Mouse (Mus musculus) testis, adult 2 months (tissue): ENCODE data around the gene Gm10198. TPM values are rescaled to one million over a fixed set of nuclear protein-coding genes. Genes with fewer than 3 reads are reported as not detected.
A peak's percentile ranks its signal among the peaks of the same experiment; 100 is the strongest.

Experiments used
- H3K27ac ChIP-seq: fragments of 200-500 bp; 2 replicates; pipeline ENCODE4 v1.5.1; 2012; ENCODE audit warnings: low read depth, low read length; ENCODE audit not compliant: control insufficient read depth, insufficient read depth
- H3K27me3 ChIP-seq: fragments of 200-500 bp; 2 replicates; pipeline ENCODE4 v1.6.1; 2012; ENCODE audit warnings: mild to moderate bottlenecking, low read length, moderate library complexity; ENCODE audit not compliant: control insufficient read depth, insufficient read depth
- H3K36me3 ChIP-seq: fragments of 200-500 bp; 2 replicates; pipeline ENCODE4 v1.6.1; 2012; ENCODE audit warnings: mild to moderate bottlenecking, low read length; ENCODE audit not compliant: control insufficient read depth, insufficient read depth
- H3K4me1 ChIP-seq: fragments of 200-500 bp; 2 replicates; pipeline ENCODE4 v1.6.1; 2012; ENCODE audit warnings: low read length; ENCODE audit not compliant: control insufficient read depth, insufficient read depth
- H3K4me3 ChIP-seq: fragments of 200-500 bp; 2 replicates; pipeline ENCODE4 v1.5.1; 2012; ENCODE audit warnings: low read depth, mild to moderate bottlenecking, low read length, moderate library complexity, mixed read lengths; ENCODE audit not compliant: control insufficient read depth
- CTCF ChIP-seq: fragments of 200-500 bp; IDR thresholded peaks from 2 replicates; pipeline ENCODE4 v1.5.1; 2012; ENCODE audit warnings: low read depth, mild to moderate bottlenecking, inconsistent platforms, low read length, moderate library complexity; ENCODE audit not compliant: control insufficient read depth, insufficient read depth, insufficient replicate concordance
- POLR2A ChIP-seq: fragments of 200-500 bp; IDR thresholded peaks from 2 replicates; pipeline ENCODE4 v1.6.1; 2012; ENCODE audit warnings: low read depth, mild to moderate bottlenecking, inconsistent platforms, low read length, moderate library complexity; ENCODE audit not compliant: control insufficient read depth
- polyA plus RNA-seq: library from polyadenylated mRNA; depleted of rRNA; stranded (reverse); fragments of >200 nt; gene quantifications from 2 replicates; pipeline ENCODE4 v1.2.3, GENCODE M21; 2012

Gm10198 gene
- polyA plus RNA-seq, 1 experiment, result not detected

- TF ChIP-seq POLR2A (no peak), CTCF (no peak)
- Histone ChIP-seq H3K36me3 (no peaks in the 10 kb centered on the region), H3K4me1 (no peaks in the 10 kb centered on the region), H3K27ac (no peak overlapping the region), H3K4me3 (no peak overlapping the region), H3K27me3 (no peaks in the 10 kb centered on the region)
These were observed 30.0 kb upstream of the Gm10198 start for GRCm38 (mm10) chr13:111562595-111562994.

DNA sequence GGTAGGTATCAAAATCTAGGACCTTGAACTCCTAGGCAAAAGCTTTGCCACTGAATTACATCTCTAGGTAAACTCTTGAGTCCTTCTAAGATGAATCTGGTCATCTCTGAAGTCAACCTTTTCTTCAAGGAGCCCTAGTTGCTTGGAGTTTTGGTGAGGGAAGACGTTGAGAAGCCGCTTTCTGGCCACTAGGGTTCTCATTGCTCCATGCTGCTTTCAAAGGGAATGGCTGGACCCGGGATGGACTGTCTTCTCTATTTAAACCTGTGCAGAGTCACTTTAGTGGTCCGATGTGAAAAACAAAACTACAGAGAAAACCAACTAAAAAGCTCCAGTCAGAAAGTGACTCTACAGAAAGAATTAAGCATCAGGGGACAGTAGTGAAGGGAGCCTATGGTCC lies 18.4 kb upstream of the Gm10198 start:
- Histone ChIP-seq H3K4me1 (peaks cover 5% of the 10 kb centered on the region), H3K36me3 (no peaks in the 10 kb centered on the region), H3K27me3 (no peaks in the 10 kb centered on the region), H3K27ac (no peak overlapping the region), H3K4me3 (no peak overlapping the region)
- no peak for TF ChIP-seq POLR2A
- no peak for TF ChIP-seq CTCF

DNA sequence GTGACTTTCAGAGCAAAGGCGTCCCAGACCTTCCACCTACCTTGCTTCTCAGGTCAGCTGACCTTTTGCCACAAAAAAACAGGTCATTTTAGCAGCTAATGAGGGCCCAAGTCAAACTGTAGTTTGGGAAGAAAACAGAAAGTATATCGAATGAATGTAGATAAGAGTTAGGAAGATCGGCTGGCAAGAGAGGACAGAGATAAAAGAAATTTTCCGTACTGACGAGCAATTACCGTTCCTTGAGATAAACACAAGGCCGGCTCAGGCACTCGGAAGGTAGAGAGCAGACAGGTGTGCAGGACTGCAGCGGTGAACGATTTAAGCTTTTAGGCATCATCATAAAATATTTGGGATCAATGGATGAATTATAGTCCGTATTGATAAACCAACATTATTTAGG lies 15.4 kb upstream of the Gm10198 start:
- peak overlapping the region; percentile 57; the same call in 1 of the 2 replicates for H3K27ac ChIP-seq
- H3K27me3 ChIP-seq, result no peaks in the 10 kb centered on the region
- TF ChIP-seq CTCF (no peak), POLR2A (no peak)
- H3K4me1 ChIP-seq, result peaks cover 5% of the 10 kb centered on the region
- H3K36me3 ChIP-seq, result no peaks in the 10 kb centered on the region
- no peak overlapping the region for H3K4me3 ChIP-seq

DNA sequence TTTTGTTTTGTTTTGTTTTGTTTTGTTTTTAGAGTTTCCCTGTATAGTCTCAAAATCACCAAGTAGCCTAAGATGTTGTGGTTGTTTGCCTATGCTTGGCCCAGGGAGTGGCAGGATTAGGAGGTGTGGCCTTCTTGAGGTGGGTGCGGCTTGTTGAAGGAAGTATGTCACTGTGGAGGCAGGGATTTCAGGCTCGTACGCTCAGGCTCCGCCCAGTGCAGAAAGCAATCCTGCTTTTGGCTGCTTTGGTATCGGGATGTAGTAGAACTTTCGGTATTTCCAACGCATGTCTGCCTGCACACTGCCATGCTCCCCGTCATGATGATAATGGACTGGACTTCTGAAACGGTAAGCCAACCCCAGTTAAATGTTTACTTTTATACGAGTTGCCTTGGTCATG lies 12.5 kb upstream of the Gm10198 start:
- peaks cover 5% of the 10 kb centered on the region for H3K4me1 ChIP-seq
- no peak overlapping the region; the same call in 1 of the 2 replicates for H3K4me3 ChIP-seq
- H3K27me3 ChIP-seq, result no peaks in the 10 kb centered on the region
- no peak for TF ChIP-seq CTCF
- no peak for TF ChIP-seq POLR2A
- H3K27ac ChIP-seq, result no peak overlapping the region
- no peaks in the 10 kb centered on the region for H3K36me3 ChIP-seq

- no peaks in the 10 kb centered on the region for H3K4me1 ChIP-seq
- H3K27ac ChIP-seq, result no peak overlapping the region
- no peaks in the 10 kb centered on the region for H3K36me3 ChIP-seq
- no peak for TF ChIP-seq CTCF
- no peak for TF ChIP-seq POLR2A
- H3K4me3 ChIP-seq, result no peak overlapping the region
- H3K27me3 ChIP-seq, result no peaks in the 10 kb centered on the region
These were observed 5.5 kb downstream of the Gm10198 start for GRCm38 (mm10) chr13:111598111-111598510.

DNA sequence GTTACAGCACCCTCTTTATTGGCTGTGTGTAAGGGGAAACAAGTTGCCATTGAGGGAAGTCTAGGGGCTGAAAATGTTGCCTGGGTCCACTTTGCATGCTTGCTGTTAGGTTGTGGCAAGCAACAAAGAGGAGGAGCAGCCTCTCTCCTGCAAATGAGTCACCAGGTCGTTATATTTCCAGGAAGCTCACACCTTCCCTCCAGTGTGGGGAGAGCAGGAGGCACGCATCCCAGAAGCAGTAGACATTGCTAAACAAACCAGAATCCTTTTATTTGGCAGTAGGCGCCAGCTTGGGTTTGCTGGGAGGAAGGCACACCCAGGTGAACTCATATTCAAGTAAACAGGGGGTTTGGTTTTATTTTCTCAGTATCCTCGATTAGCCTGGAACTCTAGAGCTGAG lies 8.8 kb downstream of the Gm10198 start:
- TF ChIP-seq CTCF, result no peak
- TF ChIP-seq POLR2A, result no peak
- no peaks in the 10 kb centered on the region for H3K27me3 ChIP-seq
- no peaks in the 10 kb centered on the region for H3K4me1 ChIP-seq
- no peaks in the 10 kb centered on the region for H3K36me3 ChIP-seq
- no peak overlapping the region for H3K27ac ChIP-seq
- no peak overlapping the region for H3K4me3 ChIP-seq

GRCm38 (mm10) chr13:111604826-111605225 lies 12.2 kb downstream of the Gm10198 start:
- Histone ChIP-seq H3K4me1 (no peaks in the 10 kb centered on the region), H3K27me3 (no peaks in the 10 kb centered on the region), H3K36me3 (no peaks in the 10 kb centered on the region), H3K27ac (no peak overlapping the region), H3K4me3 (no peak overlapping the region)
- no peak for TF ChIP-seq CTCF
- TF ChIP-seq POLR2A, result no peak

- Histone ChIP-seq H3K27ac (no peak overlapping the region), H3K4me3 (no peak overlapping the region), H3K27me3 (no peaks in the 10 kb centered on the region), H3K4me1 (no peaks in the 10 kb centered on the region), H3K36me3 (no peaks in the 10 kb centered on the region)
- TF ChIP-seq CTCF, result no peak
- TF ChIP-seq POLR2A, result no peak; the same call in 1 of the 2 replicates
These were observed 23.9 kb downstream of the Gm10198 start for GRCm38 (mm10) chr13:111616168-111617125.
